Mouse (Mus musculus) embryonic facial prominence, embryonic 14.5 days (tissue): ENCODE results near the gene Ipo8. TPM values are rescaled to one million over a fixed set of nuclear protein-coding genes. Genes with fewer than 3 reads are reported as not detected.

Source experiments
- ATAC-seq: fragments of 200-750 bp; cut with Nextera tagmentation; 2 replicates; pipeline ENCODE4 v1.8.0; 2017; ENCODE audit warnings: low read depth, moderate number of reproducible peaks, moderate TSS enrichment
- DNase-seq: peaks from one replicate; pipeline ENCODE4 v3.0.0-alpha.2; 2015; ENCODE audit warnings: low spot score
- H3K27ac ChIP-seq: fragments of 300-500 bp; sonication (generic); replicated peaks from 2 replicates; pipeline ENCODE4 v1.5.1; 2014; ENCODE audit warnings: low read depth, mild to moderate bottlenecking, low read length, moderate library complexity
- H3K27me3 ChIP-seq: fragments of 300-500 bp; sonication (generic); replicated peaks from 2 replicates; pipeline ENCODE4 v1.6.1; 2014; ENCODE audit warnings: low read length; ENCODE audit not compliant: control insufficient read depth, insufficient read depth
- H3K36me3 ChIP-seq: fragments of 300-500 bp; sonication (generic); 2 replicates; pipeline ENCODE4 v1.6.1; 2014; ENCODE audit warnings: low read length, mixed read lengths; ENCODE audit not compliant: control insufficient read depth, insufficient read depth
- H3K4me1 ChIP-seq: fragments of 300-500 bp; sonication (generic); 2 replicates; pipeline ENCODE4 v1.6.1; 2014; ENCODE audit warnings: antibody characterized with exemption, low read length; ENCODE audit not compliant: control insufficient read depth, insufficient read depth
- H3K4me2 ChIP-seq: fragments of 300-500 bp; sonication (generic); 2 replicates; pipeline ENCODE4 v1.6.1; 2014; ENCODE audit warnings: low read depth, mild to moderate bottlenecking, low read length, moderate library complexity, mixed read lengths
- H3K4me3 ChIP-seq: fragments of 300-500 bp; sonication (generic); 2 replicates; pipeline ENCODE4 v1.5.1; 2014; ENCODE audit warnings: low read depth, mild to moderate bottlenecking, low read length
- H3K9ac ChIP-seq: fragments of 300-500 bp; sonication (generic); 2 replicates; pipeline ENCODE4 v1.6.1; 2014; ENCODE audit warnings: low read depth, mild to moderate bottlenecking, low read length, moderate library complexity, mixed read lengths
- H3K9me3 ChIP-seq: fragments of 300-500 bp; sonication (generic); 2 replicates; pipeline ENCODE4 v1.6.1; 2016; ENCODE audit warnings: low read length; ENCODE audit not compliant: control insufficient read depth
- WGBS: fragments of 180-500 bp; shearing (Covaris S2); extraction: QIAGEN DNeasy Blood & Tissue Kit; methylation state at CpG from one replicate; pipeline ENCODE4 v1.1.7; 2014; 5-methylcytosine and 5-hydroxymethylcytosine counted together
- polyA plus RNA-seq: library from polyadenylated mRNA; unstranded; fragments of >200 nt; fragmentation: Nextera tagmentation; extraction: Ambion mirVana; gene quantifications from 2 replicates; pipeline ENCODE4 v1.2.1, GENCODE M21; 2014

Gene Ipo8
- polyA plus RNA-seq, 1 experiment from 2014 or later: 16.9 TPM

GRCm38 (mm10) chr6:148740521-148741226 lies 90.6 kb downstream of the Ipo8 start:
- H3K4me3 ChIP-seq: no peak overlapping the region
- WGBS: 46% methylated on average over 8 of the region's 8 CpGs
- H3K36me3 ChIP-seq: no peaks in the 10 kb centered on the region
- no peaks in the 10 kb centered on the region for H3K27me3 ChIP-seq
- H3K4me1 ChIP-seq: peaks cover 20% of the 10 kb centered on the region
- no peak overlapping the region for H3K4me2 ChIP-seq
- DNase-seq: peak; percentile 76
- no peak overlapping the region for H3K27ac ChIP-seq
- peaks cover 3% of the 10 kb centered on the region; the same call in 1 of the 2 replicates for H3K9me3 ChIP-seq
- peak; percentile 71; the same call in 1 of the 2 replicates for ATAC-seq
- H3K9ac ChIP-seq: no peak overlapping the region; the same call in 1 of the 2 replicates

- H3K4me1 ChIP-seq: peaks cover 20% of the 10 kb centered on the region
- DNase-seq: no peak
These were observed 94.9 kb downstream of the Ipo8 start for GRCm38 (mm10) chr6:148736390-148736789.

GRCm38 (mm10) chr6:148734012-148734411 lies 97.3 kb downstream of the Ipo8 start:
- ATAC-seq: no peak
- H3K9me3 ChIP-seq: no peaks in the 10 kb centered on the region
- H3K27me3 ChIP-seq: no peaks in the 10 kb centered on the region
- no peak for DNase-seq
- H3K4me2 ChIP-seq: no peak overlapping the region
- H3K4me3 ChIP-seq: no peak overlapping the region
- no peak overlapping the region for H3K27ac ChIP-seq
- H3K36me3 ChIP-seq: no peaks in the 10 kb centered on the region
- no peak overlapping the region for H3K9ac ChIP-seq
- WGBS: 94% methylated on average over 17 of the region's 20 CpGs
- peaks cover 11% of the 10 kb centered on the region; the same call in 1 of the 2 replicates for H3K4me1 ChIP-seq

More at GRCm38 (mm10) chr6:148736390-148736789, 94.9 kb downstream of the Ipo8 start:
- no peak for ATAC-seq
- H3K27me3 ChIP-seq: no peaks in the 10 kb centered on the region
- H3K9ac ChIP-seq: no peak overlapping the region
- H3K36me3 ChIP-seq: no peaks in the 10 kb centered on the region
- no peak overlapping the region for H3K27ac ChIP-seq
- H3K4me2 ChIP-seq: no peak overlapping the region
- H3K4me3 ChIP-seq: no peak overlapping the region
- 65% methylated on average over 1 of the region's 1 CpGs for WGBS
- H3K9me3 ChIP-seq: peaks cover 3% of the 10 kb centered on the region; the same call in 1 of the 2 replicates

GRCm38 (mm10) chr6:148732920-148733319 lies 98.3 kb downstream of the Ipo8 start:
- Histone ChIP-seq H3K4me2 (no peak overlapping the region), H3K9ac (no peak overlapping the region), H3K27me3 (no peaks in the 10 kb centered on the region), H3K36me3 (no peaks in the 10 kb centered on the region), H3K9me3 (no peaks in the 10 kb centered on the region), H3K4me1 (peaks cover 7% of the 10 kb centered on the region; the same call in 1 of the 2 replicates), H3K4me3 (no peak overlapping the region), H3K27ac (no peak overlapping the region)
- ATAC-seq (no peak), DNase-seq (no peak)
- 53% methylated on average over 1 of the region's 1 CpGs for WGBS

GRCm38 (mm10) chr6:148728571-148728970 lies 102.7 kb downstream of the Ipo8 start:
- ATAC-seq (no peak), DNase-seq (no peak)
- H3K4me2 ChIP-seq: no peak overlapping the region
- no peak overlapping the region for H3K27ac ChIP-seq
- no peaks in the 10 kb centered on the region for H3K9me3 ChIP-seq
- H3K4me3 ChIP-seq: no peak overlapping the region
- H3K9ac ChIP-seq: no peak overlapping the region
- H3K27me3 ChIP-seq: no peaks in the 10 kb centered on the region
- no peaks in the 10 kb centered on the region for H3K36me3 ChIP-seq
- H3K4me1 ChIP-seq: no peaks in the 10 kb centered on the region
- 56% methylated on average over 3 of the region's 3 CpGs for WGBS

GRCm38 (mm10) chr6:148727871-148728524 lies 103.3 kb downstream of the Ipo8 start:
- ATAC-seq: peak; percentile 22; the same call in 1 of the 2 replicates
- 64% methylated on average over 6 of the region's 6 CpGs for WGBS
- Histone ChIP-seq H3K27ac (no peak overlapping the region), H3K4me2 (no peak overlapping the region), H3K4me1 (no peaks in the 10 kb centered on the region), H3K27me3 (no peaks in the 10 kb centered on the region), H3K9me3 (no peaks in the 10 kb centered on the region), H3K4me3 (no peak overlapping the region), H3K9ac (no peak overlapping the region), H3K36me3 (no peaks in the 10 kb centered on the region)
- no peak for DNase-seq

GRCm38 (mm10) chr6:148724453-148724852 lies 106.8 kb downstream of the Ipo8 start:
- DNase-seq: no peak
- Histone ChIP-seq H3K4me1 (no peaks in the 10 kb centered on the region), H3K4me2 (no peak overlapping the region), H3K36me3 (no peaks in the 10 kb centered on the region), H3K27me3 (no peaks in the 10 kb centered on the region), H3K4me3 (no peak overlapping the region), H3K9me3 (no peaks in the 10 kb centered on the region), H3K9ac (no peak overlapping the region), H3K27ac (no peak overlapping the region)
- ATAC-seq: no peak
- WGBS: 70% methylated on average over 3 of the region's 3 CpGs
